Mouse (Mus musculus) left cerebral cortex, postnatal 4 days (tissue): ENCODE data around the gene Med26. TPM values are rescaled to one million over a fixed set of nuclear protein-coding genes. Genes with fewer than 3 reads are reported as not detected.

Source experiments
- DNase-seq: peaks from one replicate; pipeline ENCODE4 v3.0.0-alpha.2; 2022
- intact Hi-C: fragments of 180-260 bp; cut with DNase I; formaldehyde crosslinking; loops from one replicate; pipeline ENCODE4 v1.15.1; 2025
- total RNA-seq, 2 experiments: library from RNA; stranded (reverse); gene quantifications; 2 replicates each; pipeline ENCODE4 v1.2.3; 2021

Gene Med26
- total RNA-seq, 2 experiments from 2014 or later: 13.3 to 13.8 TPM

DNA sequence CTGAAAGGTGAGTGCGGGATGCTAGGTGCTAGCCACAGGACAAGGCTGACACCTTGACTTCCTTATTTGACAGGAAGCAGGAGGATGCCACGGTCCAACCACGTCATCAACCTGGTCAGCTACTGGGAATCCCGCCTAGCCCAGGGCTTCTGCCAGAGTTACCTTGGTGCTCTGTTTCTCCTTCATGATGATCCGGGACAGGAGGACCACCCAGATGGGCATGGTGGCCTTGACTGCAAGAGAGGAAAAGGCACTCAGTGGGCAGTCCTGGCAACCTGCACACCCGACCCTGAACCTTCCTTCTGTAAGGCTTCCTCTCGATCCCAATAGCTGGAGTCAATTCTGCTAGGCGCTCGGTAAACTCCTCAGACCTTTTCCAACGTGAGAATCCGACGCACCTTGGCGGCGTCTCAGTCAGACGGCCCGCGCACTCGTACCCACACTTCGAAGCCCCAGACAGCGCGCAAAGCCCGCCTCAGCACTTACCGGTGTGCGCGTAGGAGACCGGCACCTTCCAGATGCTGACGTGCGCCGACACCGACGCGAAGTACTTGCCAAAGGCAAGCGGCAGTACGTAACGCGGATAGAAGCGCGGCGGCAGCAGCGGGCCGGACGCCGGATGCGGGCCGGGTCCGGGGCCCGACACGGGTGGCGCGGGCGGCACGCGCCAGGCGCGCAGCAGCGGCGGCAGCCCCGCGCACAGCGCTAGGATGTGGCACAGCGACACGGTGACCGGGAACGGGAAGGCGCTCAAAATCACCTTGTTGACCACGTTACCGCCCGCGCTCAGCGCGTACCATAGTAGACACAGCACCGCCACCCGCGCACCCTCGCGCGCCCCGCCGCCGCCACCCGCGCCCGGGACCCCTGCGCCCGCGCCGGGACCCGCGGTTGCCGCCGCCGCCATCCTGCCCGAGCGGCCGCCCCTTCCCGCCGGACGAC, 56.1 kb downstream of the Med26 start, which contains the start of gene Slc35e1:
TSS of gene Slc35e1 (minus strand) at position 935 of the 942 bp plus-strand sequence.
- intact Hi-C loops: loop anchor here (5.0 kb wide), 1 partner anchor 55 kb away; the partner anchor contains the start of gene Med26
- peak; percentile 32 for DNase-seq

DNA sequence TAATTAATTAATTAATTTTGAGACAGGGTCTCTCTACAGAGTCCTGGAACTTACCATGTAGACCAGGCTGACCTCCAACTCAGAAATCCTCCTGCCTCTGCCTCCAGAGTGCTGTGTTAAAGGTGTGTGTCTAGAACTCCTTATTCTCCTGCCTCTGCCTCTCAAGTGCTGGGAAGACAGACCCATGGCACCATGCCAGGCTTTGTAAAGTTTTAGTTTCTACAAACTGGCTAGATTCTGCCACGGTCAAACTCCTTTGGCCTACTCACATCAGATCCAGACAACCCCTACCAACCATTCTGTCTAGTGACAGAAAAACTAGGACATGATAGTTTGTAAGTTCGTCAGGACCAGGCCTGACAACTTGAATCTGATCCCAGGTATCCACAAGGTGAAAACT, 57.1 kb downstream of the Med26 start:
- intact Hi-C loops: loop anchor here (5.0 kb wide), 1 partner anchor 56 kb away; the partner anchor contains the start of gene Med26
- DNase-seq: no peak

DNA sequence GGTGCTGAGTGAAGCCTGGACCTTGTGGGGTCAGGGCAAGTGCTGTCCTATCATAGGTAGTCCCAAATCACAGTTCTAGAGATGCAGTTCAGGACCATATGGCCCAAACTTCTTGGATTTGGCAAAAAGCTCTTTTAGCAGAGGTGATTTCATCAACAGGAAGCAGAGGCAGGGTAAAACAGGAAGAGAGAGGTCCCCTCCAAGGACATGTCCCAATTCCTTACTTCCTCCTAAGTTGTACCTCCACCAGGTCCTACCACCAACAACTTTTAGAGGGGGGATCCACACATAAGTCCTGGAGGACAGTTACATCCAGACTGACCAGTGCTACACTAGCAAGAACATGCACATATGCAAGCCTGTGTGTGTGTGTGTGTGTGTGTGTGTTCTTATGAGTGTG, 61.1 kb downstream of the Med26 start:
- intact Hi-C loops: no loop called here
- DNase-seq: no peak

DNA sequence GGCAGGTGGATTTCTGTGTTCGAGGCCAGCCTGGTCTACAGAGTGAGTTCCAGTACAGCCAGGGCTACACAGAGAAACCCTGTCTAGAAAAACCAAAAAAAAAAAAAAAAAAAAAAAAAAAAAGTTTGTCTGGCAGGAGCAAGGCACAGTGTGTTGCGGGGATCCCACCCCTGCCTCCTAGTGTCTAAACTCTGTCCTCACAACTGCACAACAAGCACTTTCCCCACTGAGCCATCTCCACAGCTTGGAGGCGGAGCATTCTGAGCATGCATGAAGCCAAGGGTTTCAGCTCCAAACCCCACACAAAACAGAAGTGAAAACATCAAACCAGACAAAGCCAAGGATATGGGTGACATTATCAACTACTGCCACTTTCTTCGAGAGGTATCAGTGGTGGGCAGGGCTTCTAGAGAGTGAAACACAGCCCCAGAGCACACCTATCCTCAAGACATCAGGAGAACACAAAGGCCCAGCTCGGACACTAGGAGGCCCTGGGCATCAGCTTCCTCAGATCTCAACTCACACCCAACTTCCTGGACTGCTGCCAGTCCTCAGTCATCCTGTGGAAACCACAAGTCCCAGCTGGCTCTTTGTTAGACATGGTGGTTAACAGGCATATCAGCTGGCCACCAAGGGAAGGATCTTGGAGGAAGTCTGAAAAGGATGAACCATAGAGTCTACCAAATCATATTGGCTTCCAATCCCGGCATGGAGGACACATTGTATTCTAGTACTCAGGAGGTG, 62.4 kb downstream of the Med26 start:
- DNase-seq: no peak

DNA sequence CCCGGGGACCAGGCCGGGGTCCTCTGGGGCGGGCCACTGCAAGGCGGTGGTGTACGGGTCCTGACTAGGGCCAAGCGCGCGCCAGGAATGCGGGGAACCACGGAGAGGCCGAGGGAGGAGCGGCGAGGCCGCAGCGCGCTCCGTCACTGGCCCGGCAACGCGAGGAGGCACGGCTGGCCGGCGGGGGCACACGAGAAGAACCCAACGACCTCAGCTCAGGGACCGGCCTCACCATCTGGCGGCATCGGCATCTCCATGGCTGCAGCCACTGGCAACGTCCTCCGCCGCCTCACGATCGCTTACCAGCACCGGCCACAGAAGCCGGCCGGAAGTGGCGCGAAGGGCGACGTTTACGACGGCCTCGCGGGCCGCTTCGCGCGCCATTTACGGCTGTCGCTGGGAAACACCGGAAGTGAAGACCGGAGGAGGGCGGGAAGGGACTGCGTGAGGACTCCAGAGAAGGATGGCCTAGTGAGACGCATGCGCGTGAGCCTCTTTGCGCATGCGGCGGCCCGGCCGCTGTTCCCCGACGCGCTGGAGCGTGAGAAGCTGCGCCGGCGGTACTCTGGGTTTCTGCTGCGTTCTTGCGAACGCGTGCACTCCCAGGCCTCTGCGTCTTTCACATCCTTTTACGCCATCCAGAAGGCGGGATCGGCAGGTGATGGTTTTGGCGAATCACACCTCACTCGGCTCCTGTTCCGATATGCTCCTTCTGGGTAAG, 73.1 kb downstream of the Med26 start, which contains the start of gene Cherp:
TSS of gene Cherp (minus strand) at position 401 of the 721 bp plus-strand sequence.
- DNase-seq: peak; percentile 97
- intact Hi-C loops: no loop called here

More for the DNA sequence above, 62.4 kb downstream of the Med26 start:
- intact Hi-C loops: no loop called here

DNA sequence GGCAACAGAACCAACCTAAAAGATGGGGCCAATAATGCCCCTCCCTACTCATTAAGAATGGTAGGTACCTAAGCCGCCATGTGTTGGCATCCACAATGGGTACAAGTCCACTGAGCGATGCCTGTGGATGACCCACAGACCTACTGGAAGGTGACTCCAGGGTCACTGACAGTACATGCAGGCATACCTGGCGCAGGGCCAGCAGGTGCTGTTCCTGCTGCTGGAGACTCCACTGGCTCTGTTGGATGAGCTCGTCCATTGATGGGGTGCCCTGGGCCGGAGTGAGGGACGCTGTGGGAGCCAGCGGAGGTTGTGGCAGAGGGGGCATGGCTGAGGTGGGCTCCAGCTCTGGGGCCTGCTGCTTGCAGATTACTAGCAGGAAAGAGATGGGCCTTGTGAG, 77.4 kb downstream of the Med26 start:
- no peak for DNase-seq
- intact Hi-C loops: no loop called here

DNA sequence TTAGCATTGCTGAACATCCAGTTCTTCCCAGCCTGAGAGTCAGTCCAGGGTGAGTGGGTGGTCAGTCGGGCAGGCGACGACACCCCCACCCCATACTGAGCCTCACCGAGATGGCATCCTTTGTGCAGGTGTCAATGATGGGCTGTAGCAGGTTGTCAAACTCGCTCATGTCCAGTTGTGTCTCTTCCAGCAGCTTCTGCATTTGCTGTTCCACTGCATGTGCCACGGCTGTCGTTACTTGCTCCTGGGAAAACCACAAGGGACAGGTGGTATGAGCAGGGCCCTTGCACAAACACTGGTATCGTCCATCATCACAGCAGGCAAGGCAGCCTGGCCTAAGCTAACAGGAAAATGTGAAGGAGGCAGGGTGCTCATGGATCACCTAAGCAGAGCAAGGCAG, 78.1 kb downstream of the Med26 start:
- DNase-seq: no peak
- intact Hi-C loops: no loop called here

DNA sequence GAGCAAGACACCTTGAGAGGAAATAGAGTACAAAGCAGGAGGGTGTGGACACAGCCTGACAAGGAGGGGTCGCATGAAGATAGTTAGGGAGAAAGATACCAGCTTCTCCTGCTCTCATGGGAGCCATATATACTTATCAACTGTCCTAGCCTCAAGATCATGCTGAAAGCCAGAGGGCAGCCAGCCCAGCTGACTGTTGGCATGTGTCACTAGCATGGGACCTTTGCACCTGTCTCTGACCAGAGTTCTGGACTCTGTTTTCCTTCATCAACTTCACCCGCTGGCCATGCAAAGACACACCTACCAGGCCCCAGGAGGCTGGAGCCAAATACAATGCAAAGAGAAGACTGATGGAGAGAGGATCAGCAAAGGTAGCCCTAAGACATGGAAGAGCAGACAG, 78.8 kb downstream of the Med26 start:
- DNase-seq: no peak

DNA sequence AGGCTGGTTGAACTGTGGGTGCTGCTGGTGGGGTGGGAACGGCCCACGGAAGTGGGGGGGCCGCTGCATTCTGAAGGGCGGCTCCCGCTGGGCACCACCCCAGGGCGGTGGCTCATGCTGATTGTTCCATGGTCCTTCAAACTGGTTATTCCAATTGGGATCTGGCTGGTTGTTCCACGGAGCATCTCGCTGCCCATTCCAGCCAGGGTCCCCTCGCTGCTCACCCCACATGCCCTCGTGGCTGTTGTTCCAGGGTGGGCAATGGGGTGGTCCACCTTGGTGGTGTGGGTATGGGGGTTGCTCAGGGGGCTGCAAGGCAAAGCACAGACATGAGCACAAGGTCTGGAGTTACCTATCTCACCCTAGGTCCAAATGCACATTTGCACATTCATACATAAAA, 83.9 kb downstream of the Med26 start:
- intact Hi-C loops: no loop called here
- no peak for DNase-seq

More for the DNA sequence above, 78.8 kb downstream of the Med26 start:
- intact Hi-C loops: no loop called here

DNA sequence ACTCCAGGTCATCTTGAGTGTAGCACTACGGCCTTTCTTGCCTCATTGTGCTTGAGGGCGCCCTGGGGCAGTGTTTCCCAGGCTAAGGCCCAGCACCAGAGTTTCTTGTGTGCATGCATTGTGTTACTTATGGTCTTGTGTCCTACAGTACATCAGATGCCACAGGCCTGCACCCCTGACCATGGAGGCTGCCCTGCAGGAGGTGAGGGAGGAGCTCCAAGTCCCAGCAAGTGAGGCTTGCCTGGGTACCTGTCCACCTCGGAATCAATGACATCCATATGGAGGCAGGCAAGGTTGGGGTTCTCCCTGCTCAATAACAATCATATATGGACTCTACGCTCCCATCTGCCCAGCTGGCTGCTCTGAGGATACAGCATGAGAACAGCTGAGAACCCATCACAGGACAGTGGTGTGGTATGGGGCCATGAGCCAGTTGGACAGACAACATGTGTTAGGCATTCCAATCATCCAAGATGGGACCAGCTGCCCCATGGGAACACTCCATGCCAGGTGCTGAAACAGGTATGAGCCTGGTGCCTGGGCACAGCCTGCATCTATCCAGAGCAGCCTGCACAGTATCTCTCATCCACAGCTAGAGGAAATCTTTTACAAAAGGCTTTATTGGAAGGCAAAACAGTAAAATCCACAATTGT, 88.1 kb downstream of the Med26 start:
- intact Hi-C loops: no loop called here
- no peak for DNase-seq

DNA sequence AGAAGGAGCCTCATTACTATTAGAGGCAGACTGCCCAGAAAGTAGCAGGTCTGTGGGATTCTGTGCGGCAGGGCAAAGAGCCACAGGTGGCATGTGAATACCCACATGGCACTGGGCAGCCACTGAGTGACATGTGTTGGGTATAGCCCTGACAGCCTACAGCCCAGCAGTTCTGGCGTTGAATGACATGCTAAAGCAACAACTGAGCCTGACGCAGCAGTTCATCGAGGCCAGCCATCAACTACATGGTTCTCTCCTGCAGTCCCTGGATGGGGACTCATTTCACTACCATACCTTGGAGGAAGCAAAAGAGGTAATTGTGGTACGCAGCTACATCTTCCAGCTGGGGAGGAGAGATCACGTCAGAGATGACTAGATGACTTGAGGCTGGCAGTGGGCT, 89.6 kb downstream of the Med26 start:
- intact Hi-C loops: no loop called here
- no peak for DNase-seq

DNA sequence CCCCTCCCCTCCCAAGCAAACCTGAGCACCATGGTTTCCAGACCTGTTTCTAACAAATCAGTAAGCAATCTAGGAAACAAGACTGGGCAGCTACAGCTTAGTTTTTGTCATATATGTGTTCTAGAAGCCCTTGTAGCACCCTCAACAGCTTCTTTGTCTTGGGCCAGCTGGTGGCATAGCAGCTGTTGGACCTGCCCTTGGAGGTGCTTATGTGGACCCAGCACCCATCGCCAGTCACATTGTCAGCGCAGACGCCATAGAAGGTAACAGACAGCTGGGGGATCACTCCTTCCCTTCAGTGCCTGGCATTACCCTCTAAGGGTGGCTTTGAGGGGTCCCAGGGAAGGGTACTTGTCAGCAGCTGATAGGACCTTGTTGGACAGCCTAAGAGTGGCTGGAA, 90.3 kb downstream of the Med26 start:
- intact Hi-C loops: no loop called here
- DNase-seq: no peak

DNA sequence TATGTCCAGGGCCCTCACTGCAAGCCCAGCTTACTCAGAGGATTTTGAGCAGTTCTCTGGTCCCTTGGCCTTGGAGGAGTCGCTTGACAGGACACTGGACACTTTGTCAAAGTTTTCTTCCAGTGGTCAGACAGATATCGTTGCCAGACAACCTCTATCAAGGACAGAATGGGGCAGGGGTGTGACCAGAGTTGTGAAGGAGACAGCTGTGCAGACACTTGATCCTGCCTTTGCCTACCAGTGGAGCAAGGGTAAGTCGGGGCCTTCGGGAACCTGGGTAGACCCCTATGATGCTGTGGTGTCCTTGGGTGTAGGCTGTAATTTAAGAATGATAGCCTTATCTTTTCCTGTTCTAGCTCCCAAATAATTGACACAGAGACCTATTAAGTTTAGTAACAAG, 92.8 kb downstream of the Med26 start:
- DNase-seq: no peak
- intact Hi-C loops: no loop called here

DNA sequence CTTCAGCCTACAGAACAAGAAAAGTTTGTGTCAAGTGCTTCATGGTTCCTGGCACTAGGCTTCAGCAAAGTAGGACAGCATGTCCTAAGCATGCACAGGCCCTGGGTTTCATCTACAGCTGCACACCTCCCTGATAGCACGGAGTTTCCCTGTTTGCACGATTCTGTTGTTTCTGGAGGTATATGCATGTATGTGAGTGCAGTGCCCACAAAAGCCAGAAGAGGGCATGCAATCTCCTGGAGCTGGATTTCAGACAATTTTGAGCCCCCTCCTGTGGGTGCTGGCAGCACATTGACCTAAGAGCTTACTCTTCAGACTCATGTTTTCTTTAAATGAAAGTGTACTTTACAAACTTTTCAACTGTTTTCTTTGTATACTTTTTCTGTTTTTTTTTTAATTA, 94.2 kb downstream of the Med26 start:
- intact Hi-C loops: no loop called here
- DNase-seq: no peak

DNA sequence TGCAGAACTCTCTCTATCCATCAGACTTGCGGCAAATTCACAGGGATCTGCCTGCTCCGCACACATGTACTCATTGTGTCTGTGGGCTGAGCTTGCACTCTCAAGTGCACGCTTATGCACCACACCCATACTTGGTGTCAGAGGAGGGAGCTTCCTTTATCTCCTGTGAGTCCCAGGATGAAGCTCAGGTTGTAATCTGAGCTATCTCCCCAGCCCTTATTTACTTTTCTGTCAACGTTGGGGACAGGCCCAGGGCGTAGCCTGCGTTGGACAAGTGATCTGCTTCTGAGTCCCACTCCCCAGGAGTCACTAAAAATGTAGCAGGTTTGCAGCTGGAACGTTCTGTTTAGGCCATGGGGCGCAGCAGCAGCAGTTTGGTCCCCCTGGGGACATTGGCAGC, 96.6 kb downstream of the Med26 start:
- DNase-seq: no peak
- intact Hi-C loops: no loop called here

DNA sequence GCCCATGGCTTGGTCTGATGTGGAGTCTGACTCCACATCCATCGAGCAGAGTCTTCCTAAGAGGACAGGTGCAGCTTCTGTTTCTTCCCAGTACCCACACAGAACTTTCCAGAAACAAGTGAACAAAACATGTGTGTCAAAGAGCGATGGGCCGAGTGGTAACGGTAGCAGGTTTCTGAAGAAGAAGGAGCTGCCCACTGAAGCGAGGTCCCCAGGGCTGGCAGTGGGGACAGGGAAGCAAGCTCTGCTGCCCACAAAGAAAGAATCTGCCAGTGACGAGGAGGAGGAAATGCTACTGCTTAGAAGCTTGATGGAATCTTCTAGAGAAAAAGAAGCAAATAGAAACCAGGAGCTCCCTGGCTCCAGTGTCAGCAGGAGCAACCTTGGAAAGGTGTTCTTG, 103.0 kb downstream of the Med26 start:
- no peak for DNase-seq
- intact Hi-C loops: no loop called here
